Mouse (Mus musculus) T-cell, adult 2 months (primary cell): ENCODE measurements around the gene Pcp4l1.
"Not testable (repeated sequence)": the region's sequence is repeated elsewhere in the genome, so short reads cannot be mapped to it uniquely, and the experiment has no call there.

Source experiments
- DNase-seq: peaks from one replicate; pipeline ENCODE4 v3.0.0; 2022; ENCODE audit warnings: low spot score

Gene Pcp4l1

DNA sequence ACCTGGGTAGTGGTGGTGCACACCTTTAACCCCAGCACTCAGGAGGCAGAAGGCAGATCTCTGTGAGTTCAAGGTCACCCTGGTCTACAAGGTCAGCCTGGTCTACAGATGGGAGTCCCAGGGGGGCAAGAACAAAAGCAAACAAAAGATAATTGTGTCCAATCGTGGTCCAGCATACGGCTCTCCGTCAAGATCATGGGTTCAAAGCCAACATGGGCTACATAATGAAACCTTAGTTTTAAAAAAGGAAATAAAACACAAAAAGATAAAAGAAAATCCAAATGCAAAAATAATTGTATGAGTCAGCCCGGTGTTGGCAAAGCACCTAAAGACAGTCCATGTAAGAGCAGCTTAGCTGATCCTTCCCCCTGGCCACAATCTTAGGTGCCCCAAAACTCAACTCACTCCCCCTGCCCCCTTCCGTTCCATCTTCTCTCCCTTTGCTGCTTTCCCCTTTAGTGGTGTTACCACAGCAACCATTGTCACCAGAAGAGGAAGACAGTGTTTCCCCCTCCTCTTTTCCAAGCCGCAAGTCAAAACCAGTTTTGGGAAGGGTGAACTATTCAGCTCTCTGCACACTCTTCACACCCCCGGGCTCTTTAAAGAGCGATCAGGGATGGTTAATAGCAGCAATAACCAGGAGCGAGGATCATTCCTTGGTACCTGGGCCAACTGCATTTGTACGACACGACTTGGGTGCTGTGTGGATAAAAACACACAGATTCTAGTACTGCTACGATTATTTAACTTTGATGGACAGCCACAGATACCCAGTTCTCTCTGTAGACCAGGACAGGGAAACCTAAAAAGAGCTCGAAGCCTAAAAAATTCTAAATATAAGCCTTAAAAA lies 8.0 kb downstream of the Pcp4l1 start:
- DNase-seq, result no peak

- no peak for DNase-seq
Observed at GRCm38 (mm10) chr1:171185655-171186054, 10.4 kb downstream of the Pcp4l1 start.

DNA sequence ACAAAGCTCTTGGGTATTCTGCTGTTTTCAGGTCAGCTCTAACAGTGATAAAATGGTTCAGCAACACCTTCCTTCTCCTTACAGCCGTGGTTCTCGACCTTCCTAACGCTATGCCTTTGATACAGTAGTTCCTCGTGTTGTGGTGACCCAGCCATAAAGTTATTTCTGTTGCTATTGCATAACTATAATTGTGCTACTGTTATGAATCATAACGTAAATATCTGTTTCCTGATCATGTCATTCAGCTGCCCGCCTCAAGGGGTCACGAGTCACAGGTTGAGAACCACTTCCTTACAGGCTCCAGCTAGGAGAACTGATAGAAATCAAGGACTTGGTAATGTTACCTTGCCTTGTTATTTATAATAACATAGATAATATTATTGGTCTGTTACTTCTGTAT lies 11.8 kb downstream of the Pcp4l1 start:
- peak; percentile 36 for DNase-seq

DNA sequence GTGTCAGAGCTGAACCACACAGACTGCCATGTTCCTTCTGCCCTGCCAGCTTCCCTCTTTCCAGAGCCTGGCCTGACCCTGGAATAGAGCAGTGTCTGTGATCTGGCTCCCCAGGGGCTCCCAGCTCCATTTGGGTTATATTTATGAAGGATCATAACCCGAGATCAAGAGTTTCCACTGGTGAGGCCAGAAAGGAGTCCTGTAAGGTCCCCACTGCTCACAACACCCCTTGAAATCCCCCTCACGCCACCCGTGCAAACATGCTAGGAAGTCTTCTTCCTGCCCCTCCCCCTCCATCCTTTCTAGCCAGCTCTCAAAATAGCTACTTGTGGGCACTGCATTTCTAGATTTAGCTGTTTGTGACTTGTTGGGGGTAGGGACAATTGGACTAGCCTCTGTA lies 12.4 kb downstream of the Pcp4l1 start:
- DNase-seq, result no peak

DNA sequence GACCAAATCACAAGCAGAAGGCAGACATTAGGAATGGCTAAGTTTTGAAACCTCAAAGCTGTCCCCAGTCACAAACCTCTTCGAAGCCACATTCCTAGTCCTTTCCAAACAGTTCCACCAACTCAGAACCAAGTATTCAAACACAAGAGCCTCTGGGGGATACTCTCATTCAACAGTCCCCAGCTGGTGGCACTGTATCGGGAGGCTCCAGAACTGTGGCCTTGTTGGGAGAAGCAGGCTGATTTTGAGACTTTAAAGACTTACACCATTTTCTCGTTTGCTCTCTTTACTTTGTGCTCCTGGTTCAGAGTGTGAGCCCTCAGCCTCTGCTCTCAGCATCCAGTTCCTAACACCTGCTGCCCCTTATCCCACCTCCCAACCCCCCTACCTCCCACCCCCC lies 13.0 kb downstream of the Pcp4l1 start:
- no peak for DNase-seq

DNA sequence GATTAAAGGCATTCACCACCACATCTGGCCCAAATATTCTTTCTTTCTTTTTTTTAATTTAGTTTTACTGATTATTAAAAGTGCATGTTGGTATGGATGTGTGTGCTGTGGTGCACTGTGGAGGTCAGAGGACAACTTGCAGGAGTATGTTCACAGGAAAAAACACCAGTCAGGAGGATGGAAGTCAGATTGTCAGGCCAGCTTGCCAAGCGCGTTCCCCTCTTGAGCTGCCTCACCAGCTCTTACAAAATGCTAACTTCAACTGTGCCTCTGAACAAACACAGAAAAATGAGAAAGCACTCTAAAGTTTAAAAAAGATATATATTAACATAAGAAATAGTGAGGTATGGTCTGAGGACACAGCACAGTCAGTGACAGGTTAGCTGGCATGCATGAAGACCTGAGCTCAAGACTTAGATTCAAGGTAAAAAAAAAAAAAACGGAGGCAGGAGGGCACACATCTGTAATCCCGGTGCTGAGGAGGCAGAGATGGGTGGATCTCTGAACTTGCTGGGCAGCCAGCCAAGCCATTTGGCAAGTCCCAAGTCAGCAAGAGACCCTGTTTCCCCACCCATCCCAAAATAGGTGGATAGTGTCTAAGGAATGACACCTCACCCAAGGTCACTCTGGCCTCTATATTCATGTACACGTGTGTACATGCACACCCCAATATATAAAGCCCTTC lies 16.4 kb downstream of the Pcp4l1 start:
- no peak for DNase-seq

- DNase-seq, result no peak
Observed at GRCm38 (mm10) chr1:171172779-171173178, 23.3 kb downstream of the Pcp4l1 start.

DNA sequence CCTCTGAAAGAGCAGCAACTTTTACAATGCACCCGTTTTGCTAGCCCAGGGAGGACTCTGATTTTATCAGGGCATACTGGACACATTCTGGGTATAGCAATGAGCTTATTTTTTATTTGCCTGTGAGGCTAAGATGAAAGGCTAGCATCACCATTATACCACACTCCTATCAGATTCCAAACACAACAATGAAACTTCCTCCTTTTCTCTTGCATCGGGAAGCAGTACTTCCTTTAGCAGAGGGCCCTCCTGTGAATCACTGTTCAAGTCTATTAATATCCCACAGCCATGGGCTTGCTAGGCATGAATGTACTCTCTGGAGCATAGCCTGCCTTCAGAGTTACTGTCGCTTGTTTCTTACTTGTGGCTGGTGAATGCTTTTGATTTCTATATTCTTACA lies 24.9 kb downstream of the Pcp4l1 start:
- no peak for DNase-seq

GRCm38 (mm10) chr1:171169913-171170312 lies 26.2 kb downstream of the Pcp4l1 start:
- no peak for DNase-seq

GRCm38 (mm10) chr1:171168906-171169305 lies 27.2 kb downstream of the Pcp4l1 start:
- DNase-seq, result no peak

GRCm38 (mm10) chr1:171165629-171166345 lies 30.3 kb downstream of the Pcp4l1 start:
- DNase-seq, result no peak

DNA sequence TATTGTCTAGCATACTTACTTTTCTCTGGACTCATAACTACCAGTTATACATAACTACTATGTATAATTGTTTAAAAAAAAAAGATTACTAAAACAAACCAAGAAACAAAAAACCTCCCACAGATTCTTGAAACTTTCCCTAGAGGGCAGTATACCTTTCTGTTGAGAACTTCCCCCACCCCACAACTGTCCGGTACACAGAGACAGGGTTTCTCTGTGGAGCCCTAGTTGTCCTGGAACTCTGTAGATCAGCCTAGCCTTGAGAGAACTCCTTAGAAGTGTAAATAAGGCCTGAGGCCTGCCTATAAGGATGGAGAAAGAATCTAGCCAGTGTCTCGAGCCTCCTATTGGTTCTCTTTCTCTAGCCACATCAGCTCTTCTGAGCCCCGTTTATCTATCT lies 31.8 kb downstream of the Pcp4l1 start:
- no peak for DNase-seq

DNA sequence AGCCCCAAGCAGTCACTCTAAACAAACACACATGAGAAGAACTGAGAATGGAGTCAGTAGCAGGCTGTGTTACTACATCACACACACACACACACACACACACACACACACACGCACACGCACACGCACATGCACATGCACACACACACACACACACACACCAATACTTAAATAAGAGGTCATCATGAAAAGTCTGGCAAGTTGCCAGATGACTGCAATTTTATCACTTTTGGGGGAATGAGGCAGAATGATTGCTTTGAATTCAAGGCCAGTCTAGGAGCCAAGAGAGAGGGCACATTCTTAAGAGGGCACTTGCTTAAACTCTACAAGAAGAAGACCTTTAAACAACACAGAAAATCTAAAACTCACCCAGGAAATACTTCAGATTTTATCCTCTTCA lies 33.5 kb downstream of the Pcp4l1 start:
- no peak for DNase-seq

DNA sequence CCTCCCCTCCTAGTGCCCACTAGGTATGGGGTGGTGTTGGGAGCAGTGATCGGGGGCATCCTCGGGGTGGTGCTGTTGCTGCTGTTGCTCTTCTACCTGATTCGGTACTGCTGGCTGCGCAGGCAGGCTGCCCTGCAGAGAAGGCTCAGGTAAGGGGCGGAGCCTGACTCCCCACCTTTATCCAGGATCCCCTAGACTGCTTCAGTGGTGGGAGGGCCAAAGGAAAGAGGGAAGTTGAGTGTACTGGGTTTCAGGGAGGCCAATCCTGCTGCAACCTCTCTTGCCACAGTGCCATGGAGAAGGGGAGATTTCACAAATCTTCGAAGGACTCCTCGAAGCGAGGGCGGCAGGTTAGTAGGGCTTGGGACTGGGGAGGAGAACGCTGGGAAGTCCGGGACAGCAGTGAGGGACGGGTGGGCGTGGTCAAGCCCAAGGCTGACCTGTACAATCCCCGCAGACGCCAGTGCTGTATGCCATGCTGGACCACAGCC lies 36.5 kb downstream of the Pcp4l1 start:
- DNase-seq, result no peak

DNA sequence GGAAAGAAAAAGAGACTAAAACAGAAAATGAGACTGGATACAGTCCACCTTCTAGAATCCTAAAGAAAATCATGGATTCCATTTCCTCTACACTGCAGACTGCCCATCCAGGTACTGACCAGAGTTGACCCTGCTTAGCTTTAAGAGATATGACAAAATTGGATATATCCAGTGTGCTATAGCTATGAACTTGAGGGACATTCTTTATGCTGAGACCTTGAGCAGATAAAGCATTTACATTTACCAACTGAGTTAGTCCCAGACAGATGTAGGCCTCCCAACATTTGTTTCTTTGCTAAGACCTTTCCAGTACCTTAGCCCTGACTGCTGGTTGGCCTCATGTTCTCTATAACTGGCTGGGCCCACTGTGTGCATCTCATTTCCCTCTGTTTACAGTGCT lies 38.1 kb downstream of the Pcp4l1 start:
- no peak for DNase-seq

DNA sequence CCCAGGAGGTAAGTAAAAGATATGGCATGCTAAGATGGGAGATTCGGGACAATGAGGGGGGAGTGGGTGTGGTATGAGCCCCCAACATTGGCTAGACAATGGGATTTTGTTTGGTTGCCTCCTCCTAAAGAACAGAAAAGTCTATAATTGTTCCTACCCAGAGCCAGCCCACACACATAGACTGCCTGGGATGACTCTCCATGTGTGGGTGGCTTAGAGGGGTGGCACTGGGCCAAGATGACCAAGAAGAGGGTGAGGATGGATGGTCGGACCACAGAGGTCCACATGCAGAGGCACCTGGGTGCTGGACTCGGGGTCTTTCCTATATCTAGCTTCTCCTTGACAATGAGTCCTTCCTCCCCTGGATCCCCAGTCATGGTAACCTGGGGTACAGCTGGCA lies 39.4 kb downstream of the Pcp4l1 start:
- no peak for DNase-seq

DNA sequence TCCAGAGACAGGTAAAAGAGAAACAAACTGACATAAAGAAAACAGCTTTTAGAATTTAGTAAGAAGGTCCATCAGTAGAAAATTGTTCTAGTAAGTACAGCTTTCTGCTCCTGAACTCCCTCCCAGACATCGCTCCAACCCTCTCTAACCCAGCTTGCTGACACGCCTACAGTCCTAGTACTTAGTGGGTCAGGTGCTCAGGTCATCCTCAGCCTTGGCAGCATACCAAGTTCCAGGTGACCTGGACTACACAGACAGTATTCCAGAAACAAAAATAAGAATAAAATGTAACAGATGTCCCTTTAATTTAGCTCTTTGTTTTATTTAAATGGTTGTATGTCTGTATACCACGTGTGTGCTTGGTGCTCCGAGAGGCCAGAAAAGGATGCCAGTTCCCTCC lies 44.1 kb downstream of the Pcp4l1 start:
- DNase-seq, result no peak

DNA sequence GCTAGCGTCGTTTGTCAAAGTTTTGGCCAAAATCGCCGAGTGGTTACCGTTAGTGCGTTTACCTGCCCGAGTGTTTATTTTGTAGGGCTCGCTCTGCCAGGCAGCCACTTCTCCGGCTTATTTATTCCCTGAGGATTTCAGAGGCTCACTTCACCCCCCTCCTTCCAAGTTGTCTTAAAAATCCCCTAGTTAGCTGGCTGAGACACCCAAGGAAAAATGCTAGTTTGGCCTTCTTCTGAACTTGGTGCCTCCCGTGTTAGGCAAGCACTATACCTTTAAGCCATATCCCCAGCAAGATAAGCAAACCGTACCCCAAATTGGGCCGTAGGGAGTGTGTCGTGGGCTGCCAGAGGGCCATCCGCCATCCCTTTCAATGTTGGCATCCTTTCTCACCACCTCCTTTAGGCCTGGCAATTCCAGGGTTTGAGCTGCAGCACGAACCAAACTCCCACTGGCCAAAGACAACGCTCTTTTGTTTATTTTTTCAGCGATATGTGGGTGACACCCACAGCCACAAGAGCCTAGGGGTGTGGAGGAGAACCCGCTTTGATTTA lies 45.2 kb downstream of the Pcp4l1 start:
- no peak for DNase-seq

- peak; percentile 96 for DNase-seq
Observed at GRCm38 (mm10) chr1:171149974-171150760, 45.9 kb downstream of the Pcp4l1 start, which contains the start of the genes Sdhc and Mpz. Sdhc (minus strand) TSS chr1:171150603. Mpz (plus strand) TSS chr1:171150711.

GRCm38 (mm10) chr1:171142981-171143380 lies 53.1 kb downstream of the Pcp4l1 start:
- not testable (repeated sequence) for DNase-seq

DNA sequence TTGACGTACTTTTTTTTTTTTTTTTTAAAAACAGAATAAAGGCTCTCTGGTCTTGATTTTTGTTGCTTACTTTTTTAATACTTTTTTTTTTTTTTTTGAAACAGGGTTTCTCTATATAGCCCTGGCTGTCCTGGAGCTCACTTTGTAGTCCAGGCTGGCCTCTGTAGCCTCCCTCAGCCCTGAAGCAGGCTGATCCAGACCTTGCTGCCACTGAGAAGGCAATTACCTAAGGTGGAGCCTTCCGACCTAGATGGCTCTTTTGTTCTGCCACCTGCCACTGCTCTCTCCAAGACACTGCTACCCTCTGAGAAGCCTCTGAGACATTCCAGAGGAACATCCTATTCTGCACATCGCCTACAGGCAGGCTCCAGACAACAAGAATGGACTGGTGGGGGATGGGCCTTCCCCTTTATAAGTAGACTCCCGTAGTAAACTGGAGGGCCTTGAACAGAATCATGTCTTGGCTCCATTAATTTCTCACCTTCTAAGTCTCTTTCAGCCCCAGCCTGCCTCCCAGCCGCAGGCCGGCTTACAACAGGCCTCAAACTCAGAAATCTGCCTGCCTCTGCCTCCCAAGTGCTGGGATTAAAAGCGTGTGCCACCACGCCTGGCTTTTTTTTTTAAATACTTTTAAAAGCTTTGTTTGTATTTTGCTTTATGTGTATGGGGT lies 58.4 kb downstream of the Pcp4l1 start:
- DNase-seq, result not testable (repeated sequence)
